27 mouse cellular contexts compared by ENCODE assay signal in the genomic region with DNA sequence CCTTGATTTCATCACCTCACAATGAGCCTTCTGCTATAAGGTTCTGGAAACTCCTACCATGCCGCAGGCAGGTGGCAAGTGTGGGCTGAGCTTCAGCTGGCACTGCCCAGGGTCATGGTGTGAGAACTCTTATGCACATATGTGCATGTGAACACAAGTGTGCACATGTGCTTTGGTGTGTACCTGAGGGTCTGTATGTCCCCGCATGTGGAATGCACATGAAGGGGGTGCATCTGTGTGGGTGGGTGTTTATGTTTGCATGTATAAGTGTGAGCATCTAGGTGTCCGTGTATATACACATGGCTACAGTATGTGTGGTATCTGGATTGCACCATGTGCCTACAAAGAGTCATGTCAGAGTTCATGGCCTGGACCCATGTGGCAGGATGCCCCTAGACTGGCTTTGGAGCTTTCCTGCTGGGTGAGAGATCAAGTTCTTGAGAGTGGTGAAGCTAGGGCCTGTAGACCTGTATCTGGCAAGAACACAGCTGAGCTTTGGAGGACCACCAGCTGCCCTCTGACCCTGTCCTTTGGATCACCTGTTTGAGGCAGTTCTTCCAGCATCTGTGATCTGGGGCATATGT. TPM values are rescaled to one million over a fixed set of nuclear protein-coding genes. Genes with fewer than 3 reads are reported as not detected.
DNase-seq lines count a peak whose midpoint lies in the region.
"Had no signal": no experiment of that assay in that cellular context is flagged by ENCODE, and none has a peak within 500 bp of the region (broad histone marks: within the 10 kb centered on the region; RNA-seq: fewer than 3 reads in every experiment).

No protein-coding gene starts in this region.

- peak; percentile 74 for DNase-seq in heart, adult 11 months
- DNase-seq in heart, adult 9 months (ENCODE audit: low spot score in 2 of 2), result no peak
- peak; percentile 93 for DNase-seq in adipocyte (ENCODE audit: low spot score)
- peak; percentile 77 for DNase-seq in adrenal gland, postnatal 14 days
- peak; percentile 65 for DNase-seq in gonadal fat pad, adult 2 months (ENCODE audit: low read depth)
- no peak for DNase-seq in lung, adult 18-20 months
- DNase-seq: B cell, adult 2 months; cerebellum, adult 18-20 months; cerebellum, postnatal 10 days; gastrocnemius, postnatal 25 days; heart, adult 2 months; heart, postnatal 10 days; kidney, adult 8-10 months; kidney, postnatal 4 days; layer of hippocampus, postnatal 36 days; left cerebral cortex, postnatal 4 days; liver, embryonic 13.5 days; lung, embryonic 14.5 days; lung, postnatal 14 days; right cerebral cortex, postnatal 25 days; thymus, adult 18-20 months; thymus, postnatal 25 days had no signal

RNA-seq across cellular contexts. Expression of gene Rtl10, which starts 38.8 kb away (rescaled TPM):
- 4.4 and 5.8 TPM in 2 replicates for total RNA-seq in adrenal gland, postnatal 14 days (2021)
- 6.2 and 7.1 TPM in 2 replicates for polyA plus RNA-seq in gonadal fat pad, adult 2 months (2012; rRNA removed)

RNA-seq across cellular contexts. Expression of gene Gnb1l, which starts 39.0 kb away (rescaled TPM):
- 5.7 and 6.4 TPM in 2 replicates for total RNA-seq in adrenal gland, postnatal 14 days (2021)
- polyA plus RNA-seq in gonadal fat pad, adult 2 months (2012; rRNA removed), result 9.3 and 11.4 TPM in 2 replicates

RNA-seq across cellular contexts. Expression of gene Tbx1, which starts 53.0 kb away (rescaled TPM):
- 2.5 TPM in 1 of 2 replicates, not detected in the other for total RNA-seq in adrenal gland, postnatal 14 days (2021)
- polyA plus RNA-seq in gonadal fat pad, adult 2 months (2012; rRNA removed), result 0.76 and 2.5 TPM in 2 replicates
- total RNA-seq: common myeloid progenitor, adult 5-6 weeks; hematopoietic stem cell, adult 5-6 weeks; megakaryocyte progenitor cell, adult 5-6 weeks; neutrophil, adult 5-6 weeks had no signal
- polyA plus RNA-seq: activated CD4-positive, CD25-positive, alpha-beta regulatory T cell, adult 4 months had no signal

Comparison
In these comparisons a context has a peak if more than half of its experiments do, and no peak if none do; other contexts are left out.
1. DNase-seq: peak in heart, adult 11 months (single experiment), adipocyte (single experiment), adrenal gland, postnatal 14 days (single experiment) and gonadal fat pad, adult 2 months (single experiment); none in heart, adult 9 months (0 of 2) and lung, adult 18-20 months (0 of 2).